Mouse (Mus musculus) regulatory T cell (primary cell): ENCODE data around the gene Rfk.

Experiments
- in situ Hi-C: fragments of 300-600 bp; cut with MboI, MseI; formaldehyde crosslinking; loops from one replicate; pipeline ENCODE4 v1.15.1; 2025; ENCODE audit warnings: high pct_unique_total_duplicates

Rfk gene

GRCm38 (mm10) chr19:17382807-17383397, 10.9 kb upstream of the Rfk start:
- in situ Hi-C loops: loop anchor here (5.0 to 25.0 kb wide), 2 partner anchors 116 to 496 kb away; no protein-coding TSS in a partner anchor

DNA sequence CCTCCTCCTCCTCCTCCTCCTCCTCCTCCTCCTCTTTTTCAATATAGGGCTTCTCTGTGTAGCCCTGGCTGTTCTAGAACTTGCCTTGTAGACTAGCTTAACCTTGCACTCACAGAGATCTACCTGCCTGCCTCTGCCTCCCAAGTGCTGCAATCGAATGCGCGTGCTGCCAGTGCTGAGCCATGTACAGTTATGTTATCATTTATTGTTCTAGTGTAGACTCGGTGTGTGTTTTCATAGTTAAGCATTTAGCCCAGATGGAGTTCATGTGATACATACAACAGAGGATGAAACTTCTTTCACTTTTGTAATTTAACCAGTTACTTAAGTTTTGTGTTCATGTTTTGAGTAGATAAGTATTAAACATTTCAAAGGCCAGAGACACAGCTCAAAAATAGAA, 8.8 kb upstream of the Rfk start:
- in situ Hi-C loops: loop anchor here (5.0 to 25.0 kb wide), 2 partner anchors 263 to 498 kb away; no protein-coding TSS in a partner anchor

- in situ Hi-C loops: loop anchor here (5.0 to 25.0 kb wide), 2 partner anchors 263 to 498 kb away; no protein-coding TSS in a partner anchor
Measured at GRCm38 (mm10) chr19:17385426-17385825, 8.4 kb upstream of the Rfk start.

DNA sequence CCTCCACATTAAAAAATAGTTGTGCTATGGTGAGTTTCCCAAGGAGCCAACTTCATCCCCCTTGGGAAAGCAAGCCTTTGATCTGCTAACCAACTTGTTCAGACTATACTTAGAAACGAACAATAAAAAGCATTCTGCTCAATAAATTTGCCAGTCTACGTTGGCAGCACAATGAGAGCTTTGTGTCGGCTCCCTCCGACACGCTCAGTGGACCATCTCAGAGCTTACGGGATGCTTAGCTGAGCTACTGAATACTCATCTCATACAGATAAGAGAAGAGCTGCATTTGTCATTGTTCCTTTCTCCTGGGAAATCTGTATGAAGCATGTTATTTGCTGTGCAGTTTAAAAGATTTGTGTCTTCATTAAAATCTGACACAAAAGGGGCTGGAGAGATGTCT, 7.4 kb upstream of the Rfk start:
- in situ Hi-C loops: loop anchor here (5.0 to 25.0 kb wide), 2 partner anchors 264 to 499 kb away; no protein-coding TSS in a partner anchor

- in situ Hi-C loops: loop anchor here (5.0 to 25.0 kb wide), 2 partner anchors 266 to 501 kb away; no protein-coding TSS in a partner anchor
Measured at GRCm38 (mm10) chr19:17388404-17388803, 5.4 kb upstream of the Rfk start.

DNA sequence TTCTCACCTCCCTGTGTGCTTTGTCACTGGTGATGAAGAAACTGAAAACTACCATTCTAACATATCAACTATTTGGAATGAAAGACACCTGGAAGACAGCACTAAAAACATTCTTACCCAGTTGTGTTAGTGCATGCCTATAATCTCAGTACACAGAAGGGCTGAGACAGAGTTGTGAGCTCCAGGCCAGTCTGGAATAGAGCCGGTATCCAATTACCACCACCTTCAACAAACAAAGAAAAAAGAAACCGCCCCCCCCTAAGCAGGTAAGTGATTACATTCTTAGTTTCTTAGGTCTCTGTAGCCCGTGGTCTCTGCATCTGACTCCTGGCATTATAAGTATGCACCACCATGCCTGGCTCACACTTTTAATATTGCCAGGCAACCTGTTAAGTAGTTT, 977 bp upstream of the Rfk start:
- in situ Hi-C loops: loop anchor here (10.0 to 25.0 kb wide), 3 partner anchors 506 to 1442 kb away; no protein-coding TSS in a partner anchor

- in situ Hi-C loops: loop anchor here (10.0 to 25.0 kb wide), 3 partner anchors 510 to 1438 kb away; no protein-coding TSS in a partner anchor
Measured at GRCm38 (mm10) chr19:17396802-17397201, 3.0 kb downstream of the Rfk start.

- in situ Hi-C loops: loop anchor here (10.0 to 25.0 kb wide), 3 partner anchors 511 to 1437 kb away; no protein-coding TSS in a partner anchor
Measured at GRCm38 (mm10) chr19:17397922-17398321, 4.1 kb downstream of the Rfk start.

DNA sequence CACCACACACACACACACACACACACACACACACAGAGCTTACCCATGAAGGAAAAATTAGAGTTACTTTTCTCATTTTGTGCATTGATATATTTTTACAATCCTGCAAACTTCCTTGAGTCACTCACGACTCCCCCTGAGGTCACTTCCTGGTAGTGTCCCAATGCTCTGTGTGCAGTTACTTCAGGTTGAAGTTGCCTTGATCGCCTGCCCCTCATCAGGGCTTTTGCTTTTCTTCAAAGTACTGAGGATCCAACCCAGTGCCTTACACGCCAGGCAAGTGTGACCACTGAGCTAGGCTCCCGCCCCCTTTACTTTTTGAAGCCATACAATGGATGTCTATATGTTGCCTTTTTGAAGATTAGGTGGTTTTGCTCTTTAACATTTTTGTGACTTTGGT, 6.1 kb downstream of the Rfk start:
- in situ Hi-C loops: loop anchor here (10.0 to 25.0 kb wide), 3 partner anchors 513 to 1435 kb away; no protein-coding TSS in a partner anchor

DNA sequence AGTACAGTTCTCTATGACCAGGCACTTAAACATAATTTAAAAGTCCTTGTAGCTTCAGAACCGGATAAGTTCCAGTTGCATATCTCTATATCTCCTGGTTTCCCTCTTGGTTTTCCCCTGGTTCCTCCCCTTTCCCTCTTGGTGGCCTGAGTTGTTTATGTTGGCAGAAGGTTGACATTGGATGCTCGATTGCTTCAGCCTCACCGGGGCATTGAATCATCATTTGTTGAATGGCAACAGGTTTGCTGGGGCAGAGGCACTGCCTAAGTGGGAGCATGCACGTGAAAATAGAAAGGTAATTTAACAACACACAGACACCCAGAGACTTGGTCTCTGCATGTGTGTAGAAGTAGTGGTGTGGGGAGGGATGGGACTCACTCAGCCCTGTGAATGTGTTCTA, 6.7 kb downstream of the Rfk start:
- in situ Hi-C loops: no loop called here

- in situ Hi-C loops: no loop called here
Measured at GRCm38 (mm10) chr19:17403175-17403574, 9.3 kb downstream of the Rfk start.

- in situ Hi-C loops: no loop called here
Measured at GRCm38 (mm10) chr19:17406823-17407222, 13.0 kb downstream of the Rfk start.

GRCm38 (mm10) chr19:17408591-17408990, 14.7 kb downstream of the Rfk start:
- in situ Hi-C loops: no loop called here

DNA sequence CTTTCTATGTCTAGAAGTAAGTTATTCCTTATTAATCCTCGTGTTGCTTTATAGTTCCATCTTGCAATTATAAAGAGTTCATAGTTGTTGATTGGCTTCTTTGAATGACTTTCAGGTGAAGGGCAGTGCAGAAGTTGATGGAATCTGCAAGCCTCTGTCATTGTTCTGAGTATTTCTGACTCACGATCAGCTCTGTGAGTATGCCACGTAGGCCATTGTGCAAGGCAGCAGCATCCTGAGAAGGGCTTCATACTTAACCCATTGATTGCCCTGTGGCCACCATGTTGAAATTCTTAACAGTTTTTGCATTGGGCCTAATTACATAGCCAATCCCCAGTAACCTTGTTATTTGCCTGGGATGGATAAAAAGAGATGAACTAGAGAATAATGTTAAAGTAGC, 15.5 kb downstream of the Rfk start:
- in situ Hi-C loops: no loop called here

DNA sequence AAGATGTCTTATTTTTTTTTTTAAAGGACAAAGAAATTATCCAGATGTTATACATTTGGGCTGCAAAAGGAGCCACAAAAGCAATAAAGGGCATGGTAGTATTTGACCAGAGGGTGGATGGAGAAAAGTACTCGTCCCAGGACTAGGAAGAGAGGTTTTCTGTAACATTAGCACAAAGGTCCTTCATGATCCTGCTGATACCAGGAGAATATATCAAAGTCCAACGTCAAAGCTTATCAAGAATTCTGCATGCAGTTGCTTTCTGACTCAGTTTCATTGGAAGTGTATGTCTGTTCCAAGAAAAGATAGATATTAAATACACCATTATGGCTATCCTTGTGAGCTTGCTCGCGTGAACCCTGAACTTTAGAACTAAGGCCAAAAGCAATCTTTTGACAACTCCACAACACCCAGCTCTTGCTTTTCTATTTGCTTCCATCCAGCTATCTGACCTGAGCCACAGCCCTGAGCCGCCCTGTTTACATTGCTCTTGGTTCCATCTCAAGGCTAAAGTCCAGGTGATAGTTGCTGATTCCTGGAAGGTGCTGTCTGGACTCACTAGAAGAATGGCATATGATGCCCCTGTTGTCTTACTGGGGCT, 16.7 kb downstream of the Rfk start:
- in situ Hi-C loops: no loop called here

DNA sequence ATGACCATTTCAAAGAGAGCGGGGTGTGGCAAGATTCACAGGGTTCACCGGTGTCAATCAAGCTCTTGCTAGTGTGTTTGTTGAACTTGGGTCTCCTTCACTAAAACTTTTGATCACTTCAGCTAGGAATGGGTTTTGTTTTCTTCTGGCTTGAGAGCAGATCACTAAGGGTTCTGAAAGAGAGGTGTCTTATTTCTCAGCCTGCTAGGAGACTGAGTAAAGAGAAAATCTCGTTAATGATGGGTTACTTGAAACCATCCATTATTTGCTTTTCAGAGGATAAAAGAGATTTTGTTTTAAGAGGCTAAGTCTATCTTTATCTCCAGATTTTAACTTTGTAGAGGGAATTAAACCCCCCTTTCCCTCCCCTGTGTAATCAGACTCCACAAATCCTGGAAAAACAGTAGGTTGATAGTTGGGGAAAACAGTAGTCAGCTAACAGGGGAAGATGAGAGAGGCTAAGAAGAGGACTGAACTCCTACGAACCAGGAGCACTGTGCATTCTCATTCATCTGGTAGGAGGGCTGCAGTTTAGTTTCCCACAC, 19.1 kb downstream of the Rfk start:
- in situ Hi-C loops: no loop called here

- in situ Hi-C loops: no loop called here
Measured at GRCm38 (mm10) chr19:17417855-17418254, 24.0 kb downstream of the Rfk start.

- in situ Hi-C loops: no loop called here
Measured at GRCm38 (mm10) chr19:17423306-17423705, 29.5 kb downstream of the Rfk start.

GRCm38 (mm10) chr19:17427824-17428560, 34.1 kb downstream of the Rfk start:
- in situ Hi-C loops: no loop called here

- in situ Hi-C loops: no loop called here
Measured at GRCm38 (mm10) chr19:17428561-17428914, 34.7 kb downstream of the Rfk start.

DNA sequence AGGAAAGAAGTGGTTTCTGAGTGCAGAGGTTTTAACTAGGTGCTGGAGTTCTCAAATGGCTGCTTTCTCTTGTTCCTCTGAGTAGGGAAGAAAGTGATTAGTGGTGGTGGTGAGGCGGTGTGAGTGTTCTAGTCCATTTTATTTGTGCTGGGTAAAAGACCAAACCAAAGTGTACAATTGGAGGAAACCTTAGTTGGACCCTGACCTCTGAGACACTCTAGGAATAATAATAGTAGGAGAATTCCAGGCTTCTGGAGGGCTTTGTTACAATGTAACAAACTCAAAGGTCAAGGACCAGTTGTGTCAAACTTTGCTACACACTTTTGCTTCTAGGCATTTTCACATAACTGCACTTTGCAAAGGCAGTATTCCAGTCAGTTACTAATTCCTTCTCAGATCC, 42.8 kb downstream of the Rfk start:
- in situ Hi-C loops: no loop called here
